Mouse (Mus musculus) midbrain, embryonic 10.5 days (tissue): Measurements from ENCODE around the gene Asphd1. TPM values are rescaled to one million over a fixed set of nuclear protein-coding genes. Genes with fewer than 3 reads are reported as not detected.
A peak's percentile ranks its signal among the peaks of the same experiment; 100 is the strongest.

Source experiments
- DNase-seq: peaks from one replicate; pipeline ENCODE4 v3.0.0-alpha.2; 2017; ENCODE audit warnings: low spot score
- H3K27ac ChIP-seq: fragments of 300-500 bp; sonication (generic); replicated peaks from 2 replicates; pipeline ENCODE4 v1.5.1; 2016; ENCODE audit warnings: mild to moderate bottlenecking
- H3K27me3 ChIP-seq: fragments of 300-500 bp; sonication (generic); 2 replicates; pipeline ENCODE4 v1.6.1; 2016; ENCODE audit warnings: low read depth, mild to moderate bottlenecking; ENCODE audit not compliant: poor library complexity, severe bottlenecking
- H3K36me3 ChIP-seq: fragments of 300-500 bp; sonication (generic); 2 replicates; pipeline ENCODE4 v1.6.1; 2016; ENCODE audit warnings: mild to moderate bottlenecking, moderate library complexity
- H3K4me1 ChIP-seq: fragments of 300-500 bp; sonication (generic); 2 replicates; pipeline ENCODE4 v1.6.1; 2016
- H3K4me3 ChIP-seq: fragments of 300-500 bp; sonication (generic); 2 replicates; pipeline ENCODE4 v1.5.1; 2016; ENCODE audit warnings: mild to moderate bottlenecking, moderate library complexity
- H3K9me3 ChIP-seq: fragments of 300-500 bp; sonication (generic); replicated peaks from 2 replicates; pipeline ENCODE4 v1.6.1; 2016; ENCODE audit warnings: mild to moderate bottlenecking
- WGBS: fragments of 180-500 bp; shearing (Covaris S2); methylation state at CpG from one replicate; pipeline ENCODE4 v1.1.7; 2016; 5-methylcytosine and 5-hydroxymethylcytosine counted together
- polyA plus RNA-seq: library from polyadenylated mRNA; unstranded; fragments of >200 nt; fragmentation: Nextera tagmentation; extraction: Ambion mirVana; gene quantifications from 2 replicates; pipeline ENCODE4 v1.2.1, GENCODE M21; 2016

The Asphd1 gene
- 0.25 and 0.76 TPM in 2 replicates for polyA plus RNA-seq

DNA sequence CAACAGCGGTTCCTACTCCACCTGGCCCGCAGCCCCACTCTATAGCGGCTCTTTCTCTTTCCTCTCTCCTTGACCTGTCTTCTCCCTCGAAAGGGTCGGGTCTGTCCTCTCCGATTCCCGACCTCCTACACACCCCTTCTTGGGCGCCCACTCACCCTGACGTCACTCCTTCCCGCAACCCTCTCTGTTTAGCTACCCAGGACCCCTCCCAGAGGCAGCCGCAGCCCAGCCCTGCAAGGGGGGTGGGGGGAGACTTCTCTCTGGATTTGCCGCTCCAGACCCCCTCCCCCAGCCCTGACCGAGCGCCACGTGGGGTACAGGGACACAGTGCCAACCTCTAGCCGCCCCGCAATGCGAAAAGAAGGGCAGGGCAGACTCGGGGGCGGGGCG, at the start of gene Asphd1:
Asphd1 (minus strand) TSS at position 180 of the 390 bp plus-strand sequence.
- H3K27me3 ChIP-seq, result peaks cover 54% of the 10 kb centered on the region
- H3K4me1 ChIP-seq, result peaks cover 37% of the 10 kb centered on the region
- H3K36me3 ChIP-seq, result peaks cover 15% of the 10 kb centered on the region
- peak within 1 kb of the TSS; percentile 76 for H3K27ac ChIP-seq
- peak within 1 kb of the TSS; percentile 66 for H3K4me3 ChIP-seq
- H3K9me3 ChIP-seq, result no peaks in the 10 kb centered on the region
- DNase-seq, result no peak
- WGBS, result under 1% methylated on average over 21 of the region's 21 CpGs

DNA sequence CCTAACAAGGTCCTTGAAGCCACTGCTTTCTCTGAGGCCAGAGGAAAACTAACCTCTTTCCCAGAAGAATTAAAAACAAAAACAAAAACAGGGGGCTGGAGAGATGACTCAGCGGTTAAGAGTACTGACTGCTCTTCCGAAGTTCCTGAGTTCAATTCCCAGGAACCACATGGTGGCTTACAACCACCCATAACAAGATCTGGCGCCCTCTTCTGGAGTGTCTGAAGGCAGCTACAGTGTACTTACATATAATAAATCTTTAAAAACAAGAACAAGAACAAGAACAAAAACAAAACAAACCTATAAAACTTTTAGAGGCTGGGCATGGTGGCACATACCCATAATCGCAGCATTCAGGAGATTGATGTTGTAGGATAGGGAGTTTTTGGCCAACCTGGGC, 47.1 kb upstream of the Asphd1 start:
- H3K4me1 ChIP-seq, result peaks cover 3% of the 10 kb centered on the region
- no peak for DNase-seq
- 0 out of 2 replicates have a peak, but pooled peaks cover 2% of the 10 kb centered on the region for H3K9me3 ChIP-seq
- no peak overlapping the region for H3K27ac ChIP-seq
- no peaks in the 10 kb centered on the region for H3K36me3 ChIP-seq
- H3K27me3 ChIP-seq, result no peaks in the 10 kb centered on the region
- WGBS, result 82% methylated on average over 4 of the region's 4 CpGs
- H3K4me3 ChIP-seq, result no peak overlapping the region

DNA sequence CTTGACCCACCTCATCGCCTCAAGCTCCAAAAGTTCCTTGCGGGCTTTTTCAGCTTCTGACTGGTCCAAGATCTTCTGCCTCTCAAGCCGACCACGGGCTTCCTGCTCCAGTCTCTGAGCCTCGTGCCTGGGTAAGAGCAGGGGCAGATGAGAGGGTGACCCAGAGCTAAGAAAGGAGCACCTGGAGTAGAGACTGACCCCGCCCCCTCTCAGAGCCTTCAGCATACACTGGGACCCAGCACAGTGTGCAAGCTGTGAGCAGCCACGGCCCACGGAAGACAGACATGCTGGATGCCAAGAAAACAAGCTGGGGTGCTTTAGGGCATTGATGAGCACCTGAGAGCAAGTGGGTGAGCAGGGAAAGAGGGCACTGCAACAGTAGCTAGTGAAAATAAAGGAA, 39.4 kb upstream of the Asphd1 start:
- no peak for DNase-seq
- Histone ChIP-seq H3K27ac (no peak overlapping the region), H3K4me3 (no peak overlapping the region), H3K4me1 (peaks cover 5% of the 10 kb centered on the region), H3K9me3 (no peaks in the 10 kb centered on the region), H3K27me3 (no peaks in the 10 kb centered on the region), H3K36me3 (no peaks in the 10 kb centered on the region)
- 75% methylated on average over 8 of the region's 8 CpGs for whole genome bisulfite sequencing

DNA sequence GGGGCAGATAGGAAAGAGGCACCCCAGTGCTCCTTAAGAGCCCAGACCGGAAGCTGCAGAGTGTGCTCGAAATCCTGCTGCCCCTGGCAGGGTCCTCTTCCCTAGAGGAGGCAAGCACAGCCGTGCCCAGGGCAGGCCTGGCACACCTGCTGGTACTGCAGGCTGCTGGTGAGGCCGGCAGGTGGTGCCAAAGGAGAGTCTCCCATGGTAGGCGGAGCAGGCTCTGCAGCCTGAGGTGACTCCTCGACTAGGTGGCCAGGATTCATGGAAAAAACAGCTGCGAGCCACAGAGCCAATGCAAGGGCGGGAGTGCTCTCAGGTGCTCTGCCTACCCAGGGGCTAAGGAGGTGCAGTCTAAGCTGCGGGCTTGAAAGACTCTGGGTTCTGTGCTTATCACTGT, 36.9 kb upstream of the Asphd1 start:
- no peak overlapping the region for H3K4me3 ChIP-seq
- no peaks in the 10 kb centered on the region for H3K9me3 ChIP-seq
- H3K36me3 ChIP-seq, result peaks cover 1% of the 10 kb centered on the region
- no peak overlapping the region for H3K27ac ChIP-seq
- 0 out of 2 replicates have a peak, but pooled peaks cover 2% of the 10 kb centered on the region for H3K4me1 ChIP-seq
- DNase-seq, result no peak
- no peaks in the 10 kb centered on the region for H3K27me3 ChIP-seq
- 38% methylated on average over 9 of the region's 9 CpGs for WGBS

DNA sequence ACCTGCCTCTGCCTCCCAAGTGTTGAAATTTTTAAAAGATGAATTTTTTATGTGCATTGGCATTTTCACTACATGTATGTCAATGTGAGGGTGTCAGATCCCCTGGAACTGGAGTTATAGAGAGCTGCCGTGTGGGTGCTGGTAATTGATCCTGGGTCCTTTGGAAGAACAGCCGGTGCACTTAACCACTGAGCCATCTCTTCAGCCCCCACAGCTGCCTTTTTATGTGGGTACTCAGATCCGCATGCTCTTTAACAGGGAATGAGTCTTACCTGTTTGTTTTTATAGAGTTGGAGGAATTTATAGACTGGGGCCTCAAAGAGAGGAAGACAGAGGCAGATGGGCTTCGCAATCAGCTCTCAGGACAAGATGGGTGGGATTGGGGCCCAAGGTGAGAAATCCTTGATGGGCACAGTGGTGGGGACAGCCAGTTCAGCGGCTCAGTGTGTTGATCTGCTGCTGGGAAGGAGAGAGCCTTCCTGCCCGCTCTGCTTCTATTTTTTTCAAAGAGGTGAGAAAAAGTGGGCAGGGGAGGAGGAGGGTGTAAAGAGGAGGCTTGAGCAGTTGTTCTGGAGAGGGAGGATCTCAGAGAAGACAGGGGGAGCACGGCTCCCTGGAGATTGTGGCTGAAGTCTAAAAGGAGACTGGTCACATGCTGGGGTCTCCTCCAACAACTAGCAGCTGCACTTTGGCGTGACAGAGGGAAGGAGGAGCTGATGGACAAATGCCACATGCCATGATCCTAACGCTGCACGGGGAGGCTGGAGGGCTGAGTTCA, 35.5 kb upstream of the Asphd1 start:
- H3K36me3 ChIP-seq, result peaks cover 16% of the 10 kb centered on the region
- no peak overlapping the region for H3K4me3 ChIP-seq
- DNase-seq, result no peak
- no peaks in the 10 kb centered on the region for H3K9me3 ChIP-seq
- H3K4me1 ChIP-seq, result 0 out of 2 replicates have a peak, but pooled peaks cover 2% of the 10 kb centered on the region
- WGBS, result 70% methylated on average over 10 of the region's 10 CpGs
- H3K27me3 ChIP-seq, result no peaks in the 10 kb centered on the region
- no peak overlapping the region for H3K27ac ChIP-seq

DNA sequence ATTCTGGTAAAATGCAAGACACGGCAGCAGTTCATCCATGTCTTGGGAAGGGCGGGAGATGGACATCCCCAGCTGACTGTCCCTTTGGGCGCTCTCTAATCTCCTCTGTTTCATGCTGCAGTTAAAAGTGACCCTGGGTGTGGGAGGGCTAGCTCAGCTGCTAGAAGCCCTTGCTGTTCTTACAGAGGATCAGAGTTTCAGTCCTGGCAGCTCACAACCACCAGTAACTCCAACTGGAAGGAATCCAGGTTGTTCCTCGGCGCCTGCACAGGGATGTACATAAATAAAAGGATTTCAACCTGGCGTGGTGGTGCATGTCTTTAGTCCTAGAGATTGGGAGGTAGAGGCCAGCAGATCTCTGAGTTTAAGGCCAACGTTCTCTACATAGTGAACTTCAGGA, 33.7 kb upstream of the Asphd1 start:
- Histone ChIP-seq H3K27me3 (no peaks in the 10 kb centered on the region), H3K4me1 (0 out of 2 replicates have a peak, but pooled peaks cover 2% of the 10 kb centered on the region), H3K36me3 (peaks cover 33% of the 10 kb centered on the region), H3K9me3 (no peaks in the 10 kb centered on the region), H3K27ac (no peak overlapping the region), H3K4me3 (no peak overlapping the region)
- 88% methylated on average over 7 of the region's 7 CpGs for WGBS
- DNase-seq, result no peak

DNA sequence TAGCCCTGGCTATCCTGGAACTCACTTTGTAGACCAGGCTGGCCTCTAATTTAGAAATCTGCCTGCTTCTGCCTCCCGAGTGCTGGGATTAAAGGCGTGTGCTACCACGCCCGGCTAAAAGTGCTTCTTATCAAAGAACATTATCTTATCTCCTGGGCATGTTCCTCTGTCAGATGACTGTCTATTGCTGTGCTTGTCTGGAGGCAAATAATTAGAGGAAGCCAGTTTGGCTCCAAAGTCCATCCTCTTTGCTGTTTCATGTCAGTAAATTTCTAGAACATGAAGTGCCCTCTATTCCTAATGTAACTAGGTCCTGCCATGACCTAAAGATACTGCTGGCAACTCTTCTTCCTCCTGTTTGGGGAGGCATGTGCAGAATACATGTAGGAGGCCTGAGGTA, 32.7 kb upstream of the Asphd1 start:
- no peaks in the 10 kb centered on the region for H3K9me3 ChIP-seq
- no peak overlapping the region for H3K27ac ChIP-seq
- H3K36me3 ChIP-seq, result peaks cover 39% of the 10 kb centered on the region
- DNase-seq, result no peak
- WGBS, result 93% methylated on average over 4 of the region's 4 CpGs
- peaks cover 8% of the 10 kb centered on the region for H3K4me1 ChIP-seq
- H3K27me3 ChIP-seq, result no peaks in the 10 kb centered on the region
- H3K4me3 ChIP-seq, result no peak overlapping the region

DNA sequence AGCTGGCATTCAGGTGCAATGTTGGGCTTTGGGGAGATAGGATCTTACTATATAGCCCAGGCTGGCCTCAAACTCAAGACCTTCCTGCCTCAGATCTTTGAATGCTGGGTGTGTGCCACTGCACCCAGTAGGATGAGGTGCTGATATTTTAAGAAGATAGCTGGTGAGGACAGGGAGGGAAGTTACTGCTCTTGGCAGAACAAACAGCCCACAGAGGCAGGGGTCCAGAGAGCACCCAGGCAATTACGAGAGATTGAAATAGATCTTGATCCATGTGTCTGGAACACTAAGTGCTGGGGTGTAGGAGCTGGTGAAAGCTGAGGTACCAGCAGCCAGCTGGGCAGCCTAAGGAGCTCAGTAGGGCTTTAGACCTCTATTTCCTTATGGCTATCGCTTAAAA, 32.2 kb upstream of the Asphd1 start:
- peaks cover 39% of the 10 kb centered on the region for H3K36me3 ChIP-seq
- no peak overlapping the region for H3K4me3 ChIP-seq
- H3K27ac ChIP-seq, result no peak overlapping the region
- H3K27me3 ChIP-seq, result no peaks in the 10 kb centered on the region
- no peak for DNase-seq
- H3K4me1 ChIP-seq, result peaks cover 13% of the 10 kb centered on the region
- 91% methylated on average over 2 of the region's 2 CpGs for WGBS
- H3K9me3 ChIP-seq, result no peaks in the 10 kb centered on the region

DNA sequence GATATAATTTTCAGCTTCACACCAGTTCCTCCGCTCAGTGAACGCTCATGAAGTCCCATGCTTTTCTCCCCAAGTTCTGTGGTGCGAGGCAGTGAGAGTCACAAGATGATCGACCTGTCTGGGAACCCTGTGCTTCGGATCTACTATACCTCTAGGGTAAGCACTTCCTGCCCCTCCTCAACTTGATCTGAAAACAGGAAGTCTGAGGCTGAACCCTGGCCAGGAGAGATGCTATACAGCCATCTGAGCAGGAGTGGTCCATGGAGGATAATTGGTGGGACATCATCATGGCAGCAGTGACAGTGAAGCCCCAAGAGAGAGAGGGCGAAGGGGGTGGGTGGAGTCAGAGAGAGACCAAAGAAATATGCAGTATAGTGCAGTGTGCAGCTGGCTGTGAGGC, 29.5 kb upstream of the Asphd1 start:
- H3K27me3 ChIP-seq, result no peaks in the 10 kb centered on the region
- H3K27ac ChIP-seq, result no peak overlapping the region
- no peak for DNase-seq
- H3K4me1 ChIP-seq, result peaks cover 17% of the 10 kb centered on the region
- H3K9me3 ChIP-seq, result no peaks in the 10 kb centered on the region
- no peak overlapping the region for H3K4me3 ChIP-seq
- peaks cover 39% of the 10 kb centered on the region for H3K36me3 ChIP-seq
- WGBS, result 95% methylated on average over 6 of the region's 6 CpGs

DNA sequence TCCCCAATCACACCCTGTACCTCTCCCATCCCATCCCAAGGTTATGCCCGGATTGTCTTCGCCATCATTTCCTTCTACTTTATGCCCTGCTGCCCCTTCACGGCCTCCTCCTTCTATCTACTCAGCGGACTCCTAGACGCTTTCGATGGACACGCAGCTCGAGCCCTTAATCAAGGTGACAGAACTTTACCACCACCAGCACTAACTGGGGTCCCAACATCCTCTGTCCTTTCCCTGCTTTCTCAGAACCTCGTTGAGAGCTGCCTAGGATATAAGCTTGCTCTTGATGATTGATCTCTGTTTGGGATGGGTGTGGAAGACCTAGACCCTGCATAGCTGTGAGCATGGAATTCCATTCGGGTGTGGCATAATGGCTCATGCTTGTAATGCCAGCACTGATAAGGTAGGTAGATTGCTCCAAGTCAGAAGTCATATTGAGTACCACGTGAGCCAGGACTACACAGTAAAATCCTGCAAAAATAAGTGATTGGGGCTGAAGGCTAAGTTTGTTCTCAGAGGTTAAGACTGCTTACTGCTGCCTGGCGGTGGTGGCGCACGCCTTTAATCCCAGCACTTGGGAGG, 27.6 kb upstream of the Asphd1 start:
- H3K27me3 ChIP-seq, result no peaks in the 10 kb centered on the region
- WGBS, result 29% methylated on average over 14 of the region's 14 CpGs
- H3K9me3 ChIP-seq, result no peaks in the 10 kb centered on the region
- H3K4me1 ChIP-seq, result peaks cover 17% of the 10 kb centered on the region
- peaks cover 39% of the 10 kb centered on the region for H3K36me3 ChIP-seq
- peak overlapping the region; percentile 99 for H3K27ac ChIP-seq
- DNase-seq, result no peak
- H3K4me3 ChIP-seq, result peak overlapping the region; percentile 99

DNA sequence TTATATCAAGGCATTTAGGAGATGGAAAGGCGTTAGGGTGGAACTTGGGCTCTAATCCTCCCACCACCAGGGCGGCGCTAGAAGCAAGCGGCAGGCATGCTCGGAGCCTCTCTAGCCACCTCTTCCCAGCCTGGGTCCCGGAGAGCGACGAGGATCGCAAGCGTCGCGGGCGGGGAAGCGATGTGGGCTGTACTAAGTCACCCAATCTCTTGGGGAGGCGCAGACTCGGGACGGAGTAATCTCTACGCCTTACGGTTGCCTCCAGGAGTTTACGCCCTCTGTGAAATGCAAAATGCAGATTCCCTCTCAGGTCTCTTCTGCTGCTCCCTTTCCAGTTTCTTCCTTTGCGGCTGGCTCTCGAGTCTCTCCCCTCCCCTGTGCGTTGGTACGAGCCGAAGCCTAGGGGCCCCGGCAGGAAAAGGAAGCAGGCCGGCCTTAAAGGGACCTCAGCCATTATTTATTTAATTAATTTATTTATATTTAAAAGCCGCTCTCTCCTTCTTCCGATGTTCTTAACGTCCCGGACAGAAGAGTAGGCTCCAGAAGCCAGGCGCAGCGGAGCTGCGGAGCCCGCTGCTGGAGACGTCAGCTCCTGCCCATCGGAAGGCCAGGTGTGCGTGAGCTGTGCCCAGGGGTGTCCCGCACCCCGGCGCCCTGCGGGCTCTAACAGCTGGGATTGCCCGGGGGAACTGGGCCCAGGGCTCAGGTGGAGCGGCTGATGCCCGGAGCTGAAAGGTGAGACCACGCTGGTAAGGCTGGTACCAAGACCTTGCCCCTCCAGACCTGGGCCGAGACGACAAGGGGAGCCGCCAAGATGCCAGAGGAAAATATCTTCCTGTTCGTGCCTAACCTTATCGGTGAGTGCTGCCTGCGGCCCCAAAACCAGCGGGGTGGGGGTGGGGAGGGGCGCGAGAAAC, 26.8 kb upstream of the Asphd1 start, which contains the start of gene Cdiptos:
Cdiptos (minus strand) TSS at position 149 of the 917 bp plus-strand sequence.
- under 1% methylated on average over 55 of the region's 55 CpGs for WGBS
- peak; percentile 97 for DNase-seq
- Histone ChIP-seq H3K27me3 (no peaks in the 10 kb centered on the region), H3K27ac (peak within 1 kb of the TSS; percentile 99), H3K36me3 (peaks cover 36% of the 10 kb centered on the region), H3K9me3 (no peaks in the 10 kb centered on the region), H3K4me3 (peak within 1 kb of the TSS; percentile 99), H3K4me1 (peaks cover 17% of the 10 kb centered on the region)

DNA sequence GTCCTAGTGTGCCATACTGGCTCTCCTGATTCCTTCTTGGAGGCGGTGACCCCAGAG, 26.3 kb upstream of the Asphd1 start, which contains the start of gene Cdipt:
Cdipt (plus strand) TSS at position 22 of the 57 bp plus-strand sequence.
- WGBS, result 0% methylated on average over 1 of the region's 1 CpGs
- Histone ChIP-seq H3K4me3 (peak within 1 kb of the TSS; percentile 99), H3K27ac (peak within 1 kb of the TSS; percentile 99), H3K4me1 (peaks cover 17% of the 10 kb centered on the region), H3K9me3 (no peaks in the 10 kb centered on the region), H3K27me3 (no peaks in the 10 kb centered on the region), H3K36me3 (peaks cover 31% of the 10 kb centered on the region)
- DNase-seq, result no peak

DNA sequence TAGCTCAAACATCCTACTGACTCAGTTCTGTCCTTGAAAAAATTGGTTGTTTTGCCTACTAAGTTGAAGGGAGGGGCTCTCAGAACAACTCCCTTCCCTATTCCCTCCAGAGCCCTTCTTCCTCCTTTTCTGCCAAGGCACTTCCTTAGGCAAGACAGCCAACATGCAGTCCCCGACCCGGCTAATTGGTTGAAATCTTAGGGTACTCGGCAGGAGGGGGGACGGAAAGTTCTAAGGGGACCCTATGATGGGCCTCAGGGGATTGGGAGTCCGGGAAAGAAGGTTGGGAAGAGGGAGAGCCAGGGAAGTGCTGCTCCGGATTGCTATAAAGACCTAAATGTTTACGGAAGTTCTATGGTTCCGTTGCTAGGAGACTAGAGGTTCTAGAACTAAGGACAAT, 26.1 kb upstream of the Asphd1 start:
- Histone ChIP-seq H3K4me1 (peaks cover 17% of the 10 kb centered on the region), H3K36me3 (peaks cover 30% of the 10 kb centered on the region), H3K4me3 (peak overlapping the region; percentile 99), H3K27ac (peak overlapping the region; percentile 99), H3K27me3 (no peaks in the 10 kb centered on the region), H3K9me3 (no peaks in the 10 kb centered on the region)
- 19% methylated on average over 8 of the region's 8 CpGs for WGBS
- no peak for DNase-seq
